Mouse (Mus musculus) MEL (cell line): ENCODE data around the gene Ube3c. TPM values are rescaled to one million over a fixed set of nuclear protein-coding genes. Genes with fewer than 3 reads are reported as not detected.

Experiments used
- DNase-seq: peaks from one replicate; pipeline ENCODE4 v3.0.0; 2011; ENCODE audit warnings: low read depth, low spot score
- H3K27ac ChIP-seq: 2 replicates; pipeline ENCODE4 v1.5.1; 2012; ENCODE audit warnings: low read depth, mild to moderate bottlenecking, control low read depth, low read length, moderate library complexity; ENCODE audit not compliant: control insufficient read depth
- H3K27me3 ChIP-seq, 2 experiments: fragments of 150-350 bp in 1 of 2; sonication (generic) in 1 of 2; 2 replicates each; pipeline ENCODE4 v1.6.1; 2012; ENCODE audit warnings: low read length in 2 of 2, mild to moderate bottlenecking in 2 of 2, improper control_type of control experiment in 1 of 2, moderate library complexity in 1 of 2; ENCODE audit not compliant: insufficient read depth in 2 of 2, control insufficient read depth in 1 of 2
- H3K36me3 ChIP-seq, 2 experiments: 2 replicates each; pipeline ENCODE4 v1.6.1; 2012 to 2014; ENCODE audit warnings: low read length in 2 of 2, improper control_type of control experiment in 1 of 2, inconsistent platforms in 1 of 2, mild to moderate bottlenecking in 1 of 2; ENCODE audit not compliant: insufficient read depth in 2 of 2, control insufficient read depth in 1 of 2
- H3K4me1 ChIP-seq, 2 experiments: fragments of 150-350 bp in 1 of 2; sonication (generic) in 1 of 2; 2 replicates each; pipeline ENCODE4 v1.6.1; 2012; ENCODE audit warnings: low read length in 2 of 2, improper control_type of control experiment in 1 of 2, mild to moderate bottlenecking in 1 of 2; ENCODE audit not compliant: insufficient read depth in 2 of 2, control insufficient read depth in 1 of 2
- H3K4me3 ChIP-seq, 2 experiments: fragments of 150-350 bp in 1 of 2; sonication (generic) in 1 of 2; 2 replicates each; pipeline ENCODE4 v1.5.1; 2012; ENCODE audit warnings: low read depth in 2 of 2, low read length in 2 of 2, mild to moderate bottlenecking in 2 of 2, moderate library complexity in 2 of 2, control low read depth in 1 of 2, improper control_type of control experiment in 1 of 2; ENCODE audit not compliant: control insufficient read depth in 1 of 2, insufficient read depth in 1 of 2
- H3K79me2 ChIP-seq: 2 replicates; pipeline ENCODE4 v1.6.1; 2012; ENCODE audit warnings: mild to moderate bottlenecking, low read length, moderate library complexity; ENCODE audit not compliant: control insufficient read depth, poor library complexity, insufficient read depth
- H3K9ac ChIP-seq: 2 replicates; pipeline ENCODE4 v1.6.1; 2012; ENCODE audit warnings: low read depth, mild to moderate bottlenecking, control low read depth, low read length, moderate library complexity; ENCODE audit not compliant: control insufficient read depth, poor library complexity, severe bottlenecking
- H3K9me3 ChIP-seq: fragments of 150-350 bp; sonication (generic); replicated peaks from 2 replicates; pipeline ENCODE4 v1.6.1; 2012; ENCODE audit warnings: mild to moderate bottlenecking, low read length, improper control_type of control experiment, moderate library complexity; ENCODE audit not compliant: insufficient read depth
- CHD2 ChIP-seq: IDR thresholded peaks from 2 replicates; pipeline ENCODE4 v1.6.1; 2011; ENCODE audit warnings: low read length, improper control_type of control experiment
- E2F4 ChIP-seq: IDR thresholded peaks from 2 replicates; pipeline ENCODE4 v1.6.1; 2011; ENCODE audit warnings: low read depth, low read length, improper control_type of control experiment, borderline replicate concordance
- ELF1 ChIP-seq: IDR thresholded peaks from 2 replicates; pipeline ENCODE4 v1.6.1; 2014; ENCODE audit warnings: low read depth, mild to moderate bottlenecking, inconsistent platforms, low read length, improper control_type of control experiment, moderate library complexity
- EP300 ChIP-seq, 2 experiments: IDR thresholded peaks; 2 replicates each; pipeline ENCODE4 v1.6.1; 2011; ENCODE audit warnings: improper control_type of control experiment in 2 of 2, low read length in 2 of 2, low read depth in 1 of 2, mild to moderate bottlenecking in 1 of 2
- GABPA ChIP-seq: IDR thresholded peaks from 2 replicates; pipeline ENCODE4 v1.6.1; 2012; ENCODE audit warnings: low read depth, mild to moderate bottlenecking, inconsistent platforms, low read length, improper control_type of control experiment, moderate library complexity
- MAFK ChIP-seq: IDR thresholded peaks from 2 replicates; pipeline ENCODE4 v1.6.1; 2011; ENCODE audit warnings: low read depth, mild to moderate bottlenecking, low read length, improper control_type of control experiment, borderline replicate concordance
- MAZ ChIP-seq: IDR thresholded peaks from 2 replicates; pipeline ENCODE4 v1.6.1; 2012; ENCODE audit warnings: low read depth, mild to moderate bottlenecking, inconsistent platforms, low read length, improper control_type of control experiment
- MYB ChIP-seq: IDR thresholded peaks from 2 replicates; pipeline ENCODE4 v1.6.1; 2011; ENCODE audit warnings: mild to moderate bottlenecking, low read depth, low read length, improper control_type of control experiment
- MYC ChIP-seq: IDR thresholded peaks from 2 replicates; pipeline ENCODE4 v1.6.1; 2011; ENCODE audit warnings: low read depth, mild to moderate bottlenecking, low read length, improper control_type of control experiment, moderate library complexity
- NRF1 ChIP-seq: IDR thresholded peaks from 2 replicates; pipeline ENCODE4 v1.6.1; 2014; ENCODE audit warnings: low read depth, mild to moderate bottlenecking, inconsistent platforms, low read length, improper control_type of control experiment, moderate library complexity; ENCODE audit not compliant: poor library complexity, insufficient read depth, severe bottlenecking
- POLR2A ChIP-seq, 2 experiments: IDR thresholded peaks; 2 replicates each; pipeline ENCODE4 v1.6.1; 2011 to 2012; ENCODE audit warnings: low read length in 2 of 2, mild to moderate bottlenecking in 2 of 2, control low read depth in 1 of 2, improper control_type of control experiment in 1 of 2, low read depth in 1 of 2, moderate library complexity in 1 of 2; ENCODE audit not compliant: control insufficient read depth in 1 of 2, insufficient read depth in 1 of 2, poor library complexity in 1 of 2
- POLR2AphosphoS2 ChIP-seq: IDR thresholded peaks from 2 replicates; pipeline ENCODE4 v1.6.1; 2011; ENCODE audit warnings: low read length, improper control_type of control experiment
- POLR2AphosphoS5 ChIP-seq: IDR thresholded peaks from 2 replicates; pipeline ENCODE4 v1.6.1; 2012; ENCODE audit warnings: low read depth, borderline replicate concordance, mild to moderate bottlenecking, inconsistent platforms, low read length, moderate library complexity, mixed read lengths
- RAD21 ChIP-seq: IDR thresholded peaks from 2 replicates; pipeline ENCODE4 v1.6.1; 2011; ENCODE audit warnings: mild to moderate bottlenecking, low read depth, low read length, improper control_type of control experiment
- RCOR1 ChIP-seq: IDR thresholded peaks from 2 replicates; pipeline ENCODE4 v1.6.1; 2012; ENCODE audit warnings: low read depth, mild to moderate bottlenecking, inconsistent platforms, low read length, improper control_type of control experiment
- SIN3A ChIP-seq: IDR thresholded peaks from 2 replicates; pipeline ENCODE4 v1.6.1; 2012; ENCODE audit warnings: low read length, improper control_type of control experiment, inconsistent platforms
- SMC3 ChIP-seq: IDR thresholded peaks from 2 replicates; pipeline ENCODE4 v1.6.1; 2011; ENCODE audit warnings: low read depth, low read length, improper control_type of control experiment
- UBTF ChIP-seq: IDR thresholded peaks from 2 replicates; pipeline ENCODE4 v1.6.1; 2012; ENCODE audit warnings: low read depth, mild to moderate bottlenecking, inconsistent platforms, low read length, improper control_type of control experiment, moderate library complexity, borderline replicate concordance; ENCODE audit not compliant: insufficient read depth
- USF1 ChIP-seq: IDR thresholded peaks from 2 replicates; pipeline ENCODE4 v1.6.1; 2014; ENCODE audit warnings: low read depth, mild to moderate bottlenecking, inconsistent platforms, low read length, improper control_type of control experiment, moderate library complexity
- USF2 ChIP-seq, 2 experiments: IDR thresholded peaks; 2 replicates each; pipeline ENCODE4 v1.6.1; 2011 to 2012; ENCODE audit warnings: improper control_type of control experiment in 2 of 2, low read length in 2 of 2, borderline replicate concordance in 1 of 2, inconsistent platforms in 1 of 2, low read depth in 1 of 2, mild to moderate bottlenecking in 1 of 2; ENCODE audit not compliant: insufficient read depth in 1 of 2
- ZKSCAN1 ChIP-seq: IDR thresholded peaks from 2 replicates; pipeline ENCODE4 v1.6.1; 2012; ENCODE audit warnings: low read depth, mild to moderate bottlenecking, inconsistent platforms, low read length, improper control_type of control experiment, moderate library complexity
- ZMIZ1 ChIP-seq: IDR thresholded peaks from 2 replicates; pipeline ENCODE4 v1.6.1; 2012; ENCODE audit warnings: low read depth, mild to moderate bottlenecking, inconsistent platforms, low read length, improper control_type of control experiment, moderate library complexity
- ZNF384 ChIP-seq: IDR thresholded peaks from 2 replicates; pipeline ENCODE4 v1.6.1; 2012; ENCODE audit warnings: low read depth, mild to moderate bottlenecking, inconsistent platforms, low read length, improper control_type of control experiment
- polyA plus RNA-seq, 2 experiments: library from polyadenylated mRNA; stranded (reverse) in 1 of 2; unstranded in 1 of 2; fragments of >175 nt in 1 of 2; fragments of >200 nt in 1 of 2; gene quantifications; 2 replicates each; pipeline versions ENCODE4 v1.2.1 to v1.2.4; 2012; ENCODE audit warnings: low replicate concordance in 2 of 2, low read depth in 1 of 2; ENCODE audit not compliant: insufficient read length in 2 of 2, insufficient read depth in 1 of 2, missing spikeins in 1 of 2
- total RNA-seq: library from RNA; depleted of rRNA; stranded (reverse); fragments of 300-350 nt; gene quantifications from 2 replicates; pipeline ENCODE4 v1.2.3, GENCODE M21; 2012

Gene Ube3c
- total and polyA plus RNA-seq, 3 experiments, result 34.7 to 39.6 TPM; not detected in 1

GRCm38 (mm10) chr5:29707241-29707640 is 138.2 kb downstream of the Ube3c start:
- Histone ChIP-seq H3K79me2 (no peaks in the 10 kb centered on the region), H3K36me3 (no peaks in the 10 kb centered on the region), H3K27me3 (no peaks in the 10 kb centered on the region), H3K9me3 (no peaks in the 10 kb centered on the region), H3K4me3 (no peak overlapping the region), H3K4me1 (no peaks in the 10 kb centered on the region), H3K9ac (no peak overlapping the region), H3K27ac (no peak overlapping the region)
- DNase-seq, result no peak
- TF ChIP-seq POLR2AphosphoS2, result no peak
- TF ChIP-seq UBTF, result no peak
- no peak for TF ChIP-seq EP300 (IDR thresholded peaks at IDR 0.05; ENCODE audit: low read depth in 1 of 2, low read length in 2 of 2)
- no peak for TF ChIP-seq USF2 (IDR thresholded peaks at IDR 0.05; ENCODE audit: borderline replicate concordance in 1 of 2, insufficient read depth in 1 of 2, low read depth in 1 of 2, low read length in 2 of 2)
- TF ChIP-seq MYC, result no peak
- TF ChIP-seq ZNF384, result no peak
- no peak for TF ChIP-seq CHD2
- no peak for TF ChIP-seq MYB
- TF ChIP-seq MAFK, result no peak
- TF ChIP-seq NRF1, result no peak
- no peak for TF ChIP-seq RCOR1
- no peak for TF ChIP-seq ELF1
- no peak for TF ChIP-seq POLR2A (IDR thresholded peaks at IDR 0.05; ENCODE audit: control insufficient read depth in 1 of 2, insufficient read depth in 1 of 2, low read depth in 1 of 2, low read length in 2 of 2, poor library complexity in 1 of 2)
- TF ChIP-seq SIN3A, result no peak

- no peaks in the 10 kb centered on the region for H3K36me3 ChIP-seq
- no peaks in the 10 kb centered on the region for H3K9me3 ChIP-seq
- H3K4me1 ChIP-seq, result no peaks in the 10 kb centered on the region
- no peak overlapping the region for H3K27ac ChIP-seq
- DNase-seq, result no peak
- H3K4me3 ChIP-seq, result no peak overlapping the region
- no peak for TF ChIP-seq SMC3
- no peak for TF ChIP-seq POLR2AphosphoS5
- TF ChIP-seq E2F4, result no peak
- TF ChIP-seq GABPA, result no peak
- no peak for TF ChIP-seq MYB
- no peak for TF ChIP-seq ZKSCAN1
- TF ChIP-seq POLR2AphosphoS2, result no peak
- no peak for TF ChIP-seq ZMIZ1
- no peak for TF ChIP-seq USF1
- TF ChIP-seq MAFK, result no peak
- TF ChIP-seq MAZ, result no peak
- TF ChIP-seq RAD21, result no peak
- TF ChIP-seq, all 39 proteins: peak for 0
- H3K79me2 ChIP-seq, result no peaks in the 10 kb centered on the region
- H3K27me3 ChIP-seq, result no peaks in the 10 kb centered on the region
- no peak overlapping the region for H3K9ac ChIP-seq
Measured at GRCm38 (mm10) chr5:29708258-29708657, 139.2 kb downstream of the Ube3c start.
